Mouse (Mus musculus) megakaryocyte, embryonic 14.5 days (primary cell): Measurements from ENCODE around the gene Apoc3.

Experiments
- FLI1 ChIP-seq: IDR thresholded peaks from 2 replicates; pipeline ENCODE4 v1.6.1; 2012; ENCODE audit warnings: low read length, inconsistent platforms, mixed read lengths
- GATA1 ChIP-seq: IDR thresholded peaks from 3 replicates; pipeline ENCODE4 v1.6.1; 2012; ENCODE audit warnings: mixed read lengths, low read length, inconsistent platforms, borderline replicate concordance

GRCm38 (mm10) chr9:46235196-46235595, 240 bp downstream of the Apoc3 start:
- TF ChIP-seq GATA1 (no peak), FLI1 (no peak)
